Mouse (Mus musculus) intestine, postnatal 0 days (tissue): ENCODE data around the gene Hdac11. TPM values are rescaled to one million over a fixed set of nuclear protein-coding genes. Genes with fewer than 3 reads are reported as not detected.

Experiments
- ATAC-seq: fragments of 200-750 bp; cut with Nextera tagmentation; 2 replicates; pipeline ENCODE4 v1.8.0; 2017; ENCODE audit warnings: mild to moderate bottlenecking, moderate TSS enrichment, moderate library complexity
- H3K27ac ChIP-seq: fragments of 300-500 bp; sonication (generic); 2 replicates; pipeline ENCODE4 v1.5.1; 2014; ENCODE audit warnings: mild to moderate bottlenecking, low read depth, low read length, moderate library complexity
- H3K27me3 ChIP-seq: fragments of 300-500 bp; sonication (generic); replicated peaks from 2 replicates; pipeline ENCODE4 v1.6.1; 2014; ENCODE audit warnings: low read length, mixed read lengths; ENCODE audit not compliant: control insufficient read depth, insufficient read depth
- H3K36me3 ChIP-seq: fragments of 300-500 bp; sonication (generic); 2 replicates; pipeline ENCODE4 v1.6.1; 2014; ENCODE audit warnings: mild to moderate bottlenecking, moderate library complexity; ENCODE audit not compliant: control insufficient read depth, insufficient read depth
- H3K4me1 ChIP-seq: fragments of 300-500 bp; sonication (generic); replicated peaks from 2 replicates; pipeline ENCODE4 v1.6.1; 2014; ENCODE audit warnings: antibody characterized with exemption, low read length, mixed read lengths; ENCODE audit not compliant: control insufficient read depth, insufficient read depth
- H3K4me2 ChIP-seq: fragments of 300-500 bp; sonication (generic); replicated peaks from 2 replicates; pipeline ENCODE4 v1.6.1; 2014; ENCODE audit warnings: low read depth, mild to moderate bottlenecking, moderate library complexity
- H3K4me3 ChIP-seq: fragments of 300-500 bp; sonication (generic); 2 replicates; pipeline ENCODE4 v1.5.1; 2014; ENCODE audit warnings: low read depth, low read length
- H3K9ac ChIP-seq: fragments of 300-500 bp; sonication (generic); 2 replicates; pipeline ENCODE4 v1.6.1; 2014; ENCODE audit warnings: mild to moderate bottlenecking, low read depth, low read length
- H3K9me3 ChIP-seq: fragments of 300-500 bp; sonication (generic); 2 replicates; pipeline ENCODE4 v1.6.1; 2016; ENCODE audit warnings: mixed run types; ENCODE audit not compliant: control insufficient read depth
- CTCF ChIP-seq: sonication (generic); IDR thresholded peaks from 2 replicates; pipeline ENCODE4 v1.5.1; 2016; ENCODE audit warnings: low read depth, mild to moderate bottlenecking, control low read depth, antibody characterized with exemption, moderate library complexity
- WGBS: fragments of 180-500 bp; shearing (Covaris S2); extraction: QIAGEN DNeasy Blood & Tissue Kit; methylation state at CpG from one replicate; pipeline ENCODE4 v1.1.7; 2014; 5-methylcytosine and 5-hydroxymethylcytosine counted together
- polyA plus RNA-seq: library from polyadenylated mRNA; unstranded; fragments of >200 nt; fragmentation: Nextera tagmentation; extraction: Ambion mirVana; gene quantifications from 2 replicates; pipeline ENCODE4 v1.2.1, GENCODE M21; 2015

Hdac11 gene
- polyA plus RNA-seq, 1 experiment from 2014 or later, result 4.8 TPM

- TF ChIP-seq CTCF, result no peak
- WGBS, result 52% methylated on average over 2 of the region's 2 CpGs
- no peak overlapping the region for H3K27ac ChIP-seq
- no peak for ATAC-seq
- H3K4me3 ChIP-seq, result no peak overlapping the region
- H3K9ac ChIP-seq, result no peak overlapping the region
- no peak overlapping the region for H3K4me2 ChIP-seq
- H3K4me1 ChIP-seq, result no peaks in the 10 kb centered on the region
- no peaks in the 10 kb centered on the region for H3K27me3 ChIP-seq
- H3K9me3 ChIP-seq, result no peaks in the 10 kb centered on the region
- no peaks in the 10 kb centered on the region for H3K36me3 ChIP-seq
These were observed 31.3 kb upstream of the Hdac11 start for GRCm38 (mm10) chr6:91125228-91125585.

GRCm38 (mm10) chr6:91128996-91129395 lies 27.5 kb upstream of the Hdac11 start:
- no peaks in the 10 kb centered on the region for H3K9me3 ChIP-seq
- no peak overlapping the region for H3K27ac ChIP-seq
- 54% methylated on average over 4 of the region's 4 CpGs for WGBS
- H3K9ac ChIP-seq, result no peak overlapping the region
- no peaks in the 10 kb centered on the region for H3K4me1 ChIP-seq
- TF ChIP-seq CTCF, result 0 out of 2 replicates have a peak, but pooled peaks have one; percentile 31
- ATAC-seq, result no peak
- no peak overlapping the region for H3K4me3 ChIP-seq
- H3K36me3 ChIP-seq, result no peaks in the 10 kb centered on the region
- H3K27me3 ChIP-seq, result no peaks in the 10 kb centered on the region
- no peak overlapping the region for H3K4me2 ChIP-seq

GRCm38 (mm10) chr6:91130856-91131255 lies 25.6 kb upstream of the Hdac11 start:
- H3K4me2 ChIP-seq, result no peak overlapping the region
- TF ChIP-seq CTCF, result no peak
- no peak for ATAC-seq
- no peak overlapping the region for H3K27ac ChIP-seq
- H3K9ac ChIP-seq, result no peak overlapping the region
- 48% methylated on average over 1 of the region's 1 CpGs for WGBS
- H3K9me3 ChIP-seq, result no peaks in the 10 kb centered on the region
- no peaks in the 10 kb centered on the region for H3K36me3 ChIP-seq
- no peaks in the 10 kb centered on the region for H3K27me3 ChIP-seq
- no peaks in the 10 kb centered on the region for H3K4me1 ChIP-seq
- H3K4me3 ChIP-seq, result no peak overlapping the region

- no peaks in the 10 kb centered on the region for H3K27me3 ChIP-seq
- no peaks in the 10 kb centered on the region for H3K9me3 ChIP-seq
- H3K4me2 ChIP-seq, result no peak overlapping the region
- H3K4me3 ChIP-seq, result no peak overlapping the region
- H3K4me1 ChIP-seq, result no peaks in the 10 kb centered on the region
- no peak overlapping the region for H3K27ac ChIP-seq
- H3K9ac ChIP-seq, result no peak overlapping the region
- TF ChIP-seq CTCF, result no peak
- no peaks in the 10 kb centered on the region for H3K36me3 ChIP-seq
- WGBS, result 65% methylated on average over 10 of the region's 10 CpGs
- ATAC-seq, result no peak
These were observed 19.0 kb upstream of the Hdac11 start for GRCm38 (mm10) chr6:91137343-91137956.

- Histone ChIP-seq H3K4me2 (no peak overlapping the region), H3K9me3 (no peaks in the 10 kb centered on the region), H3K27ac (no peak overlapping the region), H3K4me3 (no peak overlapping the region), H3K4me1 (no peaks in the 10 kb centered on the region), H3K9ac (no peak overlapping the region), H3K27me3 (no peaks in the 10 kb centered on the region), H3K36me3 (no peaks in the 10 kb centered on the region)
- peak; percentile 95 for TF ChIP-seq CTCF
- no peak for ATAC-seq
- 24% methylated on average over 4 of the region's 4 CpGs for WGBS
These were observed 16.6 kb upstream of the Hdac11 start for GRCm38 (mm10) chr6:91139846-91140245.

- no peak overlapping the region for H3K9ac ChIP-seq
- H3K4me3 ChIP-seq, result no peak overlapping the region
- H3K9me3 ChIP-seq, result no peaks in the 10 kb centered on the region
- no peaks in the 10 kb centered on the region for H3K27me3 ChIP-seq
- no peak overlapping the region for H3K27ac ChIP-seq
- H3K36me3 ChIP-seq, result no peaks in the 10 kb centered on the region
- peak; percentile 32; the same call in 1 of the 2 replicates for TF ChIP-seq CTCF
- no peak overlapping the region for H3K4me2 ChIP-seq
- peak; percentile 51; the same call in 1 of the 2 replicates for ATAC-seq
- H3K4me1 ChIP-seq, result no peaks in the 10 kb centered on the region
- WGBS, result 32% methylated on average over 3 of the region's 3 CpGs
These were observed 11.4 kb upstream of the Hdac11 start for GRCm38 (mm10) chr6:91145056-91145455.

GRCm38 (mm10) chr6:91145572-91145971 lies 10.9 kb upstream of the Hdac11 start:
- Histone ChIP-seq H3K4me2 (no peak overlapping the region), H3K4me3 (no peak overlapping the region), H3K27me3 (no peaks in the 10 kb centered on the region), H3K9ac (no peak overlapping the region), H3K27ac (no peak overlapping the region), H3K4me1 (no peaks in the 10 kb centered on the region), H3K36me3 (no peaks in the 10 kb centered on the region), H3K9me3 (no peaks in the 10 kb centered on the region)
- no peak for ATAC-seq
- no peak for TF ChIP-seq CTCF
- WGBS, result 83% methylated on average over 5 of the region's 5 CpGs
